Mouse (Mus musculus): ENCODE data around the gene Cd1d1.
"Not testable (repeated sequence)": the region's sequence is repeated elsewhere in the genome, so short reads cannot be mapped to it uniquely, and the experiment has no call there.

Gene Cd1d1

DNA sequence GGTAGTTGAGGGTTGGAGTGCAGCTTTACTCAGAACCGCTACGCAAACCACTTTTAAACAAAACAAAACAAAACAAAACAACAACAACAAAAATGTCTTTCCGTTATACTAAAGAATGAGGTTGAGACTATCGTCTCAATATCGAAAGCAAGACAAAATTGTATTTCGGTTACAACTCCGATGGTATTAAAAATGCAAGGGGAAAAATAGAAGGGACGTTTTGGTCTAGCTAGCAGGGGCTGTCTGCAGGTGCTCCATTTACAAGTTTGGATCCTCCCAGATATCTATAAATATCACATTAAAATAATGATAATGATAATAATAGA, at the start of gene Cd1d1:
Cd1d1 (minus strand) TSS at position 27 of the 326 bp plus-strand sequence.
- DNase-seq (ENCODE audit: low spot score): no peak

DNA sequence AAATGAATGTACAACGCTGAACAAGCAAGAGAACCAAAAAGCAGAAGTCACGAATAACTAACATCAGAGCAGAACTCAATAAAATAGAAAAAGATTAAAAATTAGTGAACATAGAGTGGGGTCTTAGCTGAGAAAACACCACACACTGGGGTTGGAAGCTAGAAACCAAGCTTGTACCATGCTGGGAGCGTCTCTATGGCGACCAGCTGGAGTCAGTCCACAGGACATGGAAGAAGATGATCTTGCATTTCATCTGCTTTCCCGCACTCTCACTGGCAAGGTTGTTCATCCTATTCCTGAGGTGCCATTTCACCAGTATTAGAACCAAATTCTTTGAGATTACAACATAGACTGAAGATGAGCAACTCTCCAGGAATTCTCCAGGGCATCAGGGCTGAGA, 48.6 kb upstream of the Cd1d1 start:
- no peak for DNase-seq (ENCODE audit: low spot score)

DNA sequence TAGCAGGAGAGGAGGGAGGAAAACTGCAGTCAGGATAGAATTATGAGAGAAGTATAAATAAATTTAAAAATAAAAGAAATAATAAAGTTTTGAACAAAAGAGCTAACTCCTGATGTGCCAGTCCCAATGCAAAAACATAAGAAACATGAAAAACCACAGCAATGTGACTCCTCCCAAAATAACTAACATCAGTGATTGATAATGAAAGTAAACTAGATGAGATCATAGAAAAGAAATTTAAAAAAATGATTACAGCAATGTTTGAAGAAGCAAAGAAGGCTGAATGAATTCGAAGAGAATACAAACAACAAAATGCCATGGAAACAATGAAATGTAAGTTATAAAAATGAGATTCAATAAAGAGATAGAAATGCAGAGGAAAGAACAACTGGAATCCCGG, 42.5 kb upstream of the Cd1d1 start:
- no peak for DNase-seq (ENCODE audit: low spot score)

DNA sequence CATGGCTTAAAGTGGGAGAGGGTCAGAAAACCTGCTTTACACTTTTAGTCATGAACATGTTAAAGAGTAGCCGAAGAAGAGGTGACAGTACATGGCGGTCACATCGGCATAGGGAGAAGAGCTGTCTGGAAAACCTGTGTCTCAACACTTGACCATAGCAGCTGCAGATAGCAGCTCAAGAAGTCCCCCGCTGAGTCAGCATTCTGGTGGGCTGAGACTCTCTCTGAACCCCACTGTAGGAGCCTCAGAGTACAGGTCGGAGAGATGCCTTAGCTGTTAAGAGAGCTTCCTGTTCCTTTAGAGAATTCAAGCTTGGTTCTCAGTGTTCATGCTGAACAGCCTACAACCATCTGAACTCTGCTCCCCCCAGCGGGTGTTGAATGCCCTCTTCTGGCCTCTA, 39.3 kb upstream of the Cd1d1 start:
- DNase-seq (ENCODE audit: low spot score): no peak

DNA sequence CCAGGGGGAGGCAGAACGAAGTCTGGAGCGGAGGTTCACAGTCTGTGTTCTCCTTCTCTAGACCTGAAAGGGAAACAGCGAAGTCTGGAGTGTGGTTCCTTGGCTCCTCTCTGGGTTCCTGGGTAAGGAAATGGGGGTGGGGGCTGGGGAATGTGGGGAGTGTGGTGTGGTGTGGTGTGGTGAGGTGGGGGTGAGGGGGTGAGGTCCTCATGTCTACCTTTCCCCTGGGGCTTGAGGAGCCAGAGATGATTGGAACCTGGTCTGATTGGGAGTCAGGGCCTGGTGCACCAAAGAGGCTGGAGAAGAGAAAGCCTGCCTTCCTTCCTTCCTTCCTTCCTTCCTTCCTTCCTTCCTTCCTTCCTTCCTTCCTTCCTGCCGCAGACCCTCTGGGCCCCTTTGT, 34.8 kb upstream of the Cd1d1 start:
- no peak for DNase-seq (ENCODE audit: low spot score)

DNA sequence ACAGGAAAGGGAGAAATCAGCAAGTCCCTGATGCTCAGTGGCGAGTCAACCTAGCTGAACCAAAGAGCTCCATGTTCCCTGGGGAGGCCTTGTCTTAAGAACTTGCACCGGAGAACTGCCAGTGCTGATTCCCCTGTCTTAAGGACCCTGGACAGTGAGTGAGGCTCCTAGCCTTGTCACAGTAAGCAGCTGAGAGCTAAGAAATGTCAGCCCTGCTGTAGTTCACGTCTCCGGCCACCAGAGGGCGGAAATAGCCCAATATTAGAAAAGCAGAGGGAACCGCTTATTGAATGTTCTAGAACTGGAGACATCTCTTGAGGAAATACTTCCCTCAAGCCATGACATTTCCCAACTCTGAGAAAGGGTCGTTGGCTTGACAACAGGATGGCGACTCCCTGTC, 34.1 kb upstream of the Cd1d1 start:
- DNase-seq (ENCODE audit: low spot score): peak; percentile 72

DNA sequence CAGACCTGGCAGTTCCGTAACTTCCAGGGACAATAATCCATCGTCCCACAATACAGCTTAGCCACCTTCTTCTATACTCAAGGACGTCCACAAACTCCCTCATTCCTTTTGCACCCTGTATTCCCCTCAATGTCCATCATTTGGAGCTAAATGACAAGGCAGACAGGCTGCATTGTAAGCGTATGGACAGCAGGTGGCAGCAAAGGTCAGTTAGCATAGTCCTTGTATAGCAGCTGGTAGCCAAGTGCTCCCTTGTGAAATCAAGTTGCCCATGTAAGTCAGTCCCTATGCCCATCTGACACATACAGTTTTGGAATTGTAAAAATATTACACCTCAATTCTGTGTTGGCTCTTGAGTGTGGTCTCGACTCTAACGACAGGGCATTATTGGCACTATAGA, 31.6 kb upstream of the Cd1d1 start:
- peak; percentile 36 for DNase-seq (ENCODE audit: low spot score)

DNA sequence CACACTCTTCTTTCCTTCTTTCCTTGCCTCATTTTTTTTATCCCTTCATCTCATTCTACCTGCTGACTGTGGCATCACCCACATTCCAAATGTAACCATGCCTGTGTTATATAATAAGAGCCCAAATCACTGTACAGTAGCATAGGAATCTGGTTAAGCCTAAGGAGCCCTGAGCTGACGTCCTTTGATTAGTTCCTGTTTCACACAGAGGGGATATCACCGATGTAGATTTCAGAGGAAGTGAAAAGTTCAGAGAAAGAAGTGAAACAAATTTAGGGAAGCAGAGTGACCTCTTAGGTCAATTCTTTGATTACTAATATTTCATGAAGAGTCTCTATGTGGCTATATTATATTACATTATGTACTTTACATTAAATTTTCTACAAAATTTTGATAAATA, 18.5 kb upstream of the Cd1d1 start:
- DNase-seq (ENCODE audit: low spot score): no peak

DNA sequence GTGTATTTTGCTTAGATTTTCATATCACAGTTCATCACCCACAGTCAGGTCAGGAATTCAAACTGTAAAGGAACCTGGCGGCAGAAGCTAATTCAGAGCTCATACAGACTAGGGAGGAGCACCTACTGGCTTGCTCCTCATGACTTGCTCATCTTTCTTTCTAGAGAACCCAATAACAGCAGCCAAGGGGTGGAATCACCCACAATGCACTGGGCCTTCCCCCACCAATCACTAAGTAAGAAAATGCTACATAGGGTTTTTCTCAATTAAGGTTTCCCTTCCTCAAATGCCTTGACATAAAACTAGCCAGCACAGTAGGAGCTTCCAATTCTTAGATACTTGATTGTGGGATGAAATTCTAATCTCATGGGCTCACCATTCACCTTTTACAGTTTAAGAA, 17.8 kb upstream of the Cd1d1 start:
- DNase-seq (ENCODE audit: low spot score): no peak

DNA sequence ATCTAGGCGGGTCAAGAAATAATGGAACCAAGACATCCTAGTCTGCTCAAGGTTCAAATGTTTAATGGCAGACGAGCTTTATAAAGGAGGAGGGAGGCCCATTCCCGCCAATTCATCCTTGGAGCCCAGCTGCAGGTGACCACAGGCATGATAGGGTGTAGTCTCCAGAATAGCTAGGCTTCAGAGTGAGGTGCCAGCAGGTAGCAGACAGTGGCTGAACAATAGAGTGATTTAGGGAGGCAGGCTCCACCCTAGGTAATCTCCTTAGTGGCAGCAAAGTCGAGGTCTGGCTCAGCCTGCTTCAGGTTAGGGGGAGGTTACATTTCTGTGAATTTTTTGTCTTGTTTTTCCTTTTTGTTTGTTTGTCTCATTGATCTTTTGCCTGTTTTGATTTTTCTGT, 16.7 kb upstream of the Cd1d1 start:
- DNase-seq (ENCODE audit: low spot score): no peak

DNA sequence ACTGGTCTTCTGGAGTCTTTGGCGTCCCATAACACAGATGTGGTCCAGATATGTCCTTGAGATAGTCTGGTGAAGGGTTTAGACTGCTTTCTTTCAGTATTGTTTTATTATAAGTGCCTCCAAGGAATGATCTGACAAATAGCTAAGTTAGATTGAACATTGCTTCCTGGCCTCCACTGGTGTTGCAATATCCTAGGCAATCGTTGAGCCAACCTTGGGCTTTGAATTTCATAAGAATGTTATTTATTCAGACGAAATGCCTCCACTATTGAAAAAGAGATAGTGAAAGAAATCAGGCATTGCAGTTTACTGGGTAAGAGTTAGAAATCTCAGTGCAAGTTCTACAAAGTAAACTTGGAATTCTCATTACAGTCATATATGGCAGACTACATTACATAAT, 13.2 kb upstream of the Cd1d1 start:
- not testable (repeated sequence) for DNase-seq (ENCODE audit: low spot score)

DNA sequence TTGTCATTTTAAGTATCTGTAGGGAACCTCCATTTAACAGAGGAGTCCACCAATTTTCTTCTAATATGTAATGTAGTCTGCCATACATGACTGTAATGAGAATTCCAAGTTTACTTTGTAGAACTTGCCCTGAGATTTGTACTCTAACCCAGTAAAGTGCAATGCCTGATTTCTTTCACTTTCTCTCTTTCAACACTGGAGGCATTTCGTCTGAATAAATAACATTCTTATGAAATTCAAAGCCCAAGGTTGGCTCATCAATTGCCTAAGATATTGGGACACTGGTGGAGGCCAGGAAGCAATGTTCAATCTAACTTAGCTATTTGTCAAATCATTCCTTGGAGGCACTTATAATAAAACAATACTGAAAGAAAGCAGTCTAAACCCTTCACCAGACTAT, 9.0 kb upstream of the Cd1d1 start:
- DNase-seq (ENCODE audit: low spot score): not testable (repeated sequence)

DNA sequence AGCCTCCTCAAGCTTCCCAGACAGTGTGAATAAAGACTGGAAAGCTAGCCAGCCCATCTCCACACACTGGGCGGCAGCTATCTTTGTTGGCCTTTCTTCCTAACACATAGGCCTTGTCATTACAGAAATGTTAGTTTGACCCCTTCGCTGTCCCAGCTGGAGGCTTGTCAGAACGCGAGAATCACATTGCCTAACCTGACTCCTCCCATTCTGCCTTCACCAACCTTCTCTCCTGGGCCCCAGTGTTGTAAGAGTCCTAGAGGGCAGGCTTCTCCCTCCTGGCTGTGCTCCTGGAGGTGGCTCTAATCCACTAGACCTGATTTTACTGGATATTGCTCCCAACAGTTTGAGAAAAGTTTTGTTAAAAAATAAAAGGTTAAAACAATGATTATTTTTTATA, 1.4 kb upstream of the Cd1d1 start:
- peak; percentile 16 for DNase-seq (ENCODE audit: low spot score)

DNA sequence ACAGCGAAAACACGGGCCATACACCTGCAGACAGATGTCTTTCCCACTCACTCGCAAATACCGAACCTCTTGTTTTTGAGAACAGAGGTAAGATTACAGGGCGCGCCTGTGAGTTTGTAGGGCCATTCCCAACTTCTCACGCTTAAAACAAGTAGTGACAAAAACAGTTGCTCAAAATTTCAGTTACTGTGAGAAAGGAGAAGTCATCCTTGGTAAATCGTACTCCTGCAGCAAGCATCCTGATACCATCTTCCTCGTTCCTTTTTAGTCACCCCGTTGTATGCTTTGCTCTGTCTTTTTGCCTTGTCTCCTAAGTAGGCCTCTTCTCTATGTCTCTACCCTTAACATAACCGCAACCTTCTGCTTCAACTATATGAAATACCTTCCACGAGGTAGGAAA, 810 bp upstream of the Cd1d1 start:
- no peak for DNase-seq (ENCODE audit: low spot score)

DNA sequence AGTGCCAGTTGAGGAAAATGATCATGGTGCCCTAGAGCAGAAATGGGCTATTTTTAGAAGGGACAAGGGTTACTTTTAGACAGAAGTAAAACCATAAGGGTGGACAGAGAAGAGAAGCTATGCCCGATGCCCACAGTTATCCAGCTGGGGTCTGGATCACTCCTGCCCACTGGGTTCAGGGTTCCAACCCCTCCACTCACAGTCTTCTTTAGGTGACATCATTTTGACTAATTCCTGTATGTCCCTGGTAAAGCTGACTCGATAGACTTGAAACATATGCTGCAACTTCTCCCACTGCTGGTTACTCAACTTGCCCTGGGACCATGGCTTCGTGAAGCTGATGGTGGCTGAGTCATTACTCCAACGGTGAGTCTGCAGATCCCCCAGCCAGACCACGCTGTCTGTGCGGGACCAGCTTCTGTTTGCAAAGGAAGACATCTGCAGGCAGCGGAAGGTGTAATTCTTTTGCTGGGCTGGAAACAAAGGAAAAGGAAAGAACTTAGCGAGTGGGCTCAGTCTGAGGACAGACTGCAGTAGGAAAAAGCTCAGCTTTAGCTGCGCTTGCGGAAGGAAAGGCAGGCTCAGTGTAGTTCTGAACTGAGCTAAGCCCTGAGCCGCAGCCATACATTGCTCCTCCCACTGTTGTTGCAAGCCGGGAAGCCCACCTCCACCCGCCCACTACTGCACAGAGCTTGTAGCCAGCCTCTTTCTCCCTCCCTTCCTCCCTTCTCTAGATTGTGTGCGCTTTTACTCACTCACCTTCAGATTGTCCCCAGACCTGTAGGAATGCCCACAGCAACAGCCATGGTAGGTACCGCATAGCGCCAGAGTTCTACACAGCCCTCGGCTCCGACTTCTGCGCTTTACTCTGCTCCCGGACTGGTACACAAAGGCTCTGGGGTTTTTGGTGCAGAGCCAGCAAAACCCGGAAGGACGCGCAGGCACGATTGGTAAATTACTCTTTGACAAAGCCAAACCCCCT, 517 bp downstream of the Cd1d1 start:
- DNase-seq (ENCODE audit: low spot score): peak; percentile 79

DNA sequence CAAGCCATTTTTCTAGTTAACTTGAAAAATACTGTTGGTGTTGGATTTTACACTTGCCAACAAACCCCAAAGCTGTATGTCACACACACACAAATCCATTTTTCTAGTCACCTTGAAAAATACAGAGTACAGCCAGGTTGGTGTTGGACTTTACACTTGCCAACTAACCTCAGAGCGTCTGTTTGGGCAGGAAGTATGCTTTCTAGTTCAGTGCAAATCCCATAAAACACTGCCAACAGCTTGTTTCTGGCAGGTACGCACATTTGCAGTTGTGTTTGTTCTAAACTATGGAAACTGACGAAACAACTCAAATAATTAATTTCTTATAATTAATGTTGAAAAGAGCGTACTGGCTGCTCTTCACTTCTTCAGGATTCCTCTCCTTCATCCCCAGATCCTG, 3.1 kb downstream of the Cd1d1 start:
- DNase-seq (ENCODE audit: low spot score): no peak

DNA sequence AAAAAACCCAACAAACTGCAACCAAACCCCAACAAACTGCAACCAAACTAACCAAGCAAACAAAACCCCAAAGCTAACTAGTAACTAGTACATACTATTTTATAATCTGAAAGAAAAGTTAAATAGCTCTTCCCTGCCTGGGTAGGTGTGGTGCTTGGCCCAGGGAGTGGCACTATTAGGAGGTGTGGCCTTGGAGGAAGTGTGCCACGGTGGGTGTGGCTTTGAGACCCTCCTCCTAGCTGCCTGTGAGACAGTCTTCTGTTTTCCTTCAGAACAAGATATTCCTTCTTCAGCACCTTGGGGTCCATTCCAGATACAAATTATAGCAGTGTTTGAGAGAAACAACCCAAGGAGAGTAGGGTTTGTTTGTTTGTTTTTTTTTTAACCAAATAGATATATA, 3.9 kb downstream of the Cd1d1 start:
- no peak for DNase-seq (ENCODE audit: low spot score)

DNA sequence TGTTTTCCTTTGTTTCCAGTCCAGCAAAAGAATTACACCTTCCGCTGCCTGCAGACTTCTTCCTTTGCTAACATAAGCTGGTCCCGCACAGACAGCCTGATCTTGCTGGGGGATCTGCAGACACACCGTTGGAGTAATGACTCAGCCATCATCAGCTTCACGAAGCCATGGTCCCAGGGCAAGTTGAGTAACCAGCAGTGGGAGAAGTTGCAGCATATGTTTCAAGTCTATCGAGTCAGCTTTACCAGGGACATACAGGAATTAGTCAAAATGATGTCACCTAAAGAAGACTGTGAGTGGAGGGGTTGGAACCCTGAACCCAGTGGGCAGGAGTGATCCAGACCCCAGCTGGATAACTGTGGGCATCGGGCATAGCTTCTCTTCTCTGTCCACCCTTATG, 12.3 kb downstream of the Cd1d1 start:
- DNase-seq (ENCODE audit: low spot score): not testable (repeated sequence)

DNA sequence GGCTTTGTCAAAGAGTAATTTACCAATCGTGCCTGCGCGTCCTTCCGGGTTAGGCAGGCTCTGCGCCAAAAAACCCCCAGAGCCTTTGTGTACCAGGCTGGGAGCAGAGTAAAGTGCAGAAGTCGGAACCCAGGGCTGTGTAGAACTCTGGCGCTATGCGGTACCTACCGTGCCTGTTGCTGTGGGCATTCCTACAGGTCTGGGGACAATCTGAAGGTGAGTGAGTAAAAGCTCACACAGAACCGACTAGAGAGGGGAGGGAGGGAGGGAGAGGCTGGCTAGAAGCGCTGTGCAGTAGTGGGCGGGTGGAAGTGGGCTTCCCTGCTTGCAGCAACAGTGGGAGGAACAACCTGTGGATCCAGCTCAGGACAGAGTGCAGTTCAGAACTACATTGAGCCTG, 12.8 kb downstream of the Cd1d1 start:
- no peak for DNase-seq (ENCODE audit: low spot score)

DNA sequence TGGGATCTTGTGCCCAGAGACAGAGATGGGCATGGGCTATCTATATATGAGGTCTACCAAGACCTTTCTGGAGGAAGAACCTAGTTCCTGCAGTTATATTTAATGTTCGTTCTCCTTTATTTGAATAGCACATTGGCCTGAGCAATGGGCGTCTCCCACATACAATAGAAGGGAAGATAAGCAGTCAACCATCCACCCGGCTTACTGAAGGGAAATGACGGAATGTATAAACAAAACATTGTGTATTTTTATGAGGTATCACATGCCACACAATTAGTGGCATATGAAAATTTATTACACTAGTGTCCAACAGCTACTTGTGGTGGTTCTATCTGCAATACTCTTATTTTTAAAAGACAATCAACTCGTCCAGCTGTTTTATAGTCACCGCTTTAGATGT, 15.9 kb downstream of the Cd1d1 start:
- no peak for DNase-seq (ENCODE audit: low spot score)

DNA sequence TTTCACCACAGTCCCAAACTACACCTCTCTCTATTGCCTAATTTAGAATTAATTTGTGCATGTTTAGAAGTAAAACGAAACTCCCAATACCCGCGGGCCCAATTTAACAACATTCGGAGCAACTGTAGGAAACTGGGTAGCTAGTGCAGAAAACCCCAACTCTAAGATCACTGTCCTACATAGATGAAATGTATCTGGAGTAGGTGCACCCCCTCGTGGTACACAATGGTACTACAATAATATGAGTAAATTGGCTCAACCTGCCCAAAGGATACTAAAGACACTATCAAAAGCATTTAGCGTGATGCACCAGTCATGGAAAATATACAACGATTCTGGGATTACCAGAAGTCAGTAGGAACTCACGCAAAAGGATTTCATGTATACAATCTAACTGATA, 22.7 kb downstream of the Cd1d1 start:
- DNase-seq (ENCODE audit: low spot score): no peak

DNA sequence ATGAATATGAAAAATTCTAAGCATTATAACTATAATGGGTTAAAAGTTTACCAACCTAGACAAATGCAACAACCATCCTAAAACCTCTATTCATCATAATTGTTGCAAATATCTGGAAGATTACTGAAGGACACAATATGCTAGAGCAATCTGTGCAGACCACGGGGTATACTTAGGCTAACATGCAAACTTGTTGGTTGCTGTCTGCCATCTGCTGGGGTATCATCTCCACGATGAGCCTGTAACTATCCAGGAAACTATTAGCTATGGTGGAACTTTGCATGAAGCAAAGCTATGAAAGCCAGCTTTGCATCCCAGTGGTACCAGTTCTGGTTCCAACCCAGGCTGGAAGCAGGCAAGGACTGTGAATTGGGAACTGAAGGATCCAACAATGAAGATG, 24.1 kb downstream of the Cd1d1 start:
- no peak for DNase-seq (ENCODE audit: low spot score)

DNA sequence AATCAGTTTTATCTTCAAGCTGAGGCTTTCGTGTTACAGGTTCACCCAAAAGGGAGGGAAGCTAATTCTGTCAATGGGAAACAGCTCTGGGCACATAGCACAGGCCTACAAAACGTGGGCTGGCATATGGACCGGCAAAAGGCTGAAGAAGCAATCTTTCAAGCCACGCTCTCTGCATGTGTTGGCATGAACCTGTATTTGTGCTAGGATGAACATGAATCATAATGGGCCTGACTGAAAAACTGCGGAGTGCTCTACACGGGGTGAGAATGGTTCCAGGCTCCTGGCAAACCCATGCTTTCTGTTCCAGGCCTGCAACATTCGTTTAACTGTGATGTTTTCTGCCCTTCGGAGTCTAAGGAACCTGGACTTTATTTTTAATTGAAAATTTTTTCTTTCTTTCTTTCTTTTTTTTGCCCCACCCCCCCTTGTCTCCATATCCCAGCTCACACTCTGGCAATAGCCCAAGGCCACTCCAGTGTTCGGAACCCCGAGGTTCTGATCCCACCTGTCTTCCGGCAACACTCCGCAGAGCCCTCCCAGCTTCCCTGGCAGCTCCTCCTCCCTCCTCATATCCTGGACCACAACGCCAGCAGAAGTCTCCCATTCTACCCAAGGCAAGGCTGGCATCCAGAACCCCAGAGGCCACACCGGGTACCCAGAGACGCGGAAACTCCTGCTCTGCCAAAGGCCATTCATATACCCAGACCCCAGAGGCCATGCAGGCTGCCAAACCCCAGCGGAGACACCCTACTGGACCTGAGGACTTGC, 36.4 kb downstream of the Cd1d1 start:
- DNase-seq (ENCODE audit: low spot score): no peak

DNA sequence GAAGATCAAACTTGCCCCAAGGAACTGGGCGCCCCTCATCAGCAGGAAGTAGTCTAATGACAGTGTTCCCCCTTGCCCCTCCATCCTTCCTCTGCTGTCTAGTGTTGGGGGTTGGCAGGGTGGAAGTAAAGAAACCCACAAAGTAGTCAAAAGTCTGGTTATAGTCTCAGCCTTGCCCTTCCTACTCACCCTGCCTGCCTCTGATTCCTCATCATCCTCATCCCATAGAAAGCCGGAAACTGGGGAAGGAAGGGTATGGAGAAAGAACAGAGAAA, 37.9 kb downstream of the Cd1d1 start:
- no peak for DNase-seq (ENCODE audit: low spot score)

Data from ovary, postnatal 36 days (tissue).